Mouse (Mus musculus): ENCODE measurements at regions not wholly inside any gene's neighbourhood (a gene's known extent, or its start where the extent isn't known, plus 50 kb on each side); places are given as distances from the start of the nearest gene placed in this dataset.

- no peak for DNase-seq (ENCODE audit: low spot score)
These were observed 111.0 kb downstream of the Slc38a4 start for GRCm38 (mm10) chr15:96944741-96945140.

- no peak for DNase-seq (ENCODE audit: low spot score)
These were observed 113.1 kb downstream of the Slc38a4 start for GRCm38 (mm10) chr15:96942651-96943050.

DNA sequence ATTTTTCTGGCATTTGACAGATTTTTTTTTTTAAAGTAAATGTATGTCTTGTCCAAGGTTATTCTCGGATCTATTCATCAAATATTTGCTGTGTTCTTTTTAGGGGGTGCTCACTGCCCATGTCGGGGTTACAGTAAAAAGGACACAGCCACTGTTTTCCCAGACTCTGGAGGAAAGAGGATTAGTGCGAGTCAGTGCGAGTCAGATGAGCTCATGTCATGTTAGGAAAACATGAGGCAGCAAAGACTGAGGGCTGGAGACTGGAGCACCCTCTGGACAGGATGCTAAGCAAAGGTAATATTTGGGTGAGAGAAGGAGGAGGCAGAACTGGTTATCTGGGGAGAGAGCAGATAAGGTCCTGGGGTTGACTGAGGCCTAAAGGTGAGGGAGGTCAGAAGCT, 117.3 kb downstream of the Slc38a4 start:
- no peak for DNase-seq (ENCODE audit: low spot score)

GRCm38 (mm10) chr15:96937623-96938022, 118.1 kb downstream of the Slc38a4 start:
- no peak for DNase-seq (ENCODE audit: low spot score)

DNA sequence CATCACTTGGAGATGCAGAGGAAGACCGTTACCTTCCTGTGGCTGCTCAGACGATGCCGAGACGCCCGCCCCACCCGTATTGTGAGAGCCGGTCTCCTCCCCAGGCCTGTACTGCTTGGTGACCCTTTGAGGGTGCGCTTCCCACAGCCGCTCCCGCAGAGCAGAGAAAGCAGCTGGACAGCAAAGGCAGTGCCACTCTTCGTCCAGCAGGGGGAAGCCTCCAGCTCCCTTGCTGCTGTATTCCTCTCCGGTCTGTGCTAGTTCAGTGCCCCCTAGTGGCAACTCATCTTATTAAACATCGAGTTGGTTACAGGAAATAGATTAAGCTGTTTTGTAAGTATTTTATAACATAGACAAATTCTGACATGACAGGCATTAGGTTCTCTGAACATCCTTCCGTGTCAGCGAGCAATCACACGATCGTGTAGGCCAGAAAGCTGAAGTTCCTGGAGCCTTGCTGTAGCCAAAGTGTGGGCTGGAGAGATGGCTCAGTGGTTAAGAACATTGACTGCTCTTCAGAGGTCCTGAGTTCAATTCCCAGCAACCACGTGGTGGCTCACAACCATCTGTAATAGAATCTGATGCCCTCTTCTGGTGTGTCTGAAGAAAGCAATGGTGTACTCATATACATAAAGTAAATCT, 118.9 kb downstream of the Slc38a4 start:
- peak; percentile 54 for DNase-seq (ENCODE audit: low spot score)

DNA sequence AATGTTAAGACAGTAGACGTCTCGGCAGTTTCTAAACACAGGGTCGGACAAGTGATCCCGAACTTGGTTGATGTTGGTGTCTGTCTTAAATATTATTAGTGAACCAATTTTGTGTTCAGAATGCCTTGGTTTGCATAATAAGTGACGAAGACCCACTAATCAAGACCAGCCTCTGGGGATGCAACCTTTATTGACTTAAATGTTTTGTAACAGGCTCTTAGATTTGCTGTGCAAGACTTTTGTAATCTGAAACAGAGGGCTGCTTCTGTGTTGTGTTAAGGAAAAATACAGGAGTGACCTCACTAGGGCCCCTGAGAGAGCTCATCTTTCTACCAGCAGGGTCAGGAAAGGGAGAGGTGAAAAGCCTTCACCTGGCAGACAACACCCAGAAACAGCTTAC, 119.5 kb downstream of the Slc38a4 start:
- no peak for DNase-seq (ENCODE audit: low spot score)

DNA sequence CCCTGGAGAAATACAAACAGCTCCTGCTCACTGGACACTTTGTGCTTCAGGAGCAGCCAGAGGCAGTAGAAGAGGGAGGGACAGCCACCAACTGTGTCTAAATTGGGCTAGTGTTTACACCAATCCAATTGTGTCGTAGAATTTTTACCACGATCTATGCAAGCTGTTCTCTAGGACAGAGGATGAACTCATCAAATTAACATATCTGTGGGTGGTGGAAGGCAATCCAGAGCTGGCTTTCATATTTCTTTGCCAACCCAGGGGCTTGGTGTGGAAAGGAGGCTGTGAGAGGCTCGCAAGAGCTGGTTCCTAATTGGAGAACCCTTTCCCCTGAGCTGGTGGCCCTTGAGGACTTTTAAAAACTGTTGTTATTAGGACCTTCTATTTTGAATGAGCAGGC, 122.3 kb downstream of the Slc38a4 start:
- DNase-seq (ENCODE audit: low spot score) = no peak

DNA sequence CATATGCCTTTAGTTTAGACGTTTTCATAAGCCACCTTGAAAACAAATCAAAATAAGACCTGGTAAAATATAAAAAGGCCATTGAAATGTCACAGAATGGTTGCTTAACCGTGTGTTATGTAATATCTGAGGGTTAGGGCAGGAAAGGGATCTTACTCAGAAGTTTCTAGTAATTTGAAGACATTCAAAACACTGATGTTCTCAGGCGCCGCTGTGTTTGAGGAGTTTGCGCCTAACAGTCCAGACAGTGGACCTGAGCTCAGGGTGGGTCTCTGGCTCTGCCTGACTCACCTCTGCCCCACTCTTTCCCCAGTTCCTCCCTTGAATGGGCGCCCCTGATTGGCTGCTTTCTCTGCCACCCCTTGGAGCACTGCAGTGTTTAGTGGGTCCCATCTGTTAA, 125.2 kb downstream of the Slc38a4 start:
- DNase-seq (ENCODE audit: low spot score) = no peak

DNA sequence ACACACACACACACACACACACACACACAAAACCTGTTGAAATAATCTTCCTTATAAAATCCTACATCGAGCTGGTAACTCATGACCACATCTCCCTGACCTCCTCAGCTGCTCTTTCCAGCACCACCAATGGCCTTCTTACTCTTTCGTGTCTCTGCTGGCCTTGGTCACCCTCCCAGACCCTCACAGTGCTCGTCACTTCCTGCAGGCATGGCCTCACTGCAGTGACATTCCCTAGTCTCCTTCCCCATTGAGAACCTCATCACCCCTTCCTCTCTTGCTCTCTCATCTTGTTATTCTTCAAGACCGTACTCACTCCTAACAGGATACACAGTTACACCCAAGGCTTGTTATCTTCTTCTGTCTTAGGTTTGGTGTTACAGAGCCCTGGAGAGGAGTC, 126.0 kb downstream of the Slc38a4 start:
- DNase-seq (ENCODE audit: low spot score) = no peak

DNA sequence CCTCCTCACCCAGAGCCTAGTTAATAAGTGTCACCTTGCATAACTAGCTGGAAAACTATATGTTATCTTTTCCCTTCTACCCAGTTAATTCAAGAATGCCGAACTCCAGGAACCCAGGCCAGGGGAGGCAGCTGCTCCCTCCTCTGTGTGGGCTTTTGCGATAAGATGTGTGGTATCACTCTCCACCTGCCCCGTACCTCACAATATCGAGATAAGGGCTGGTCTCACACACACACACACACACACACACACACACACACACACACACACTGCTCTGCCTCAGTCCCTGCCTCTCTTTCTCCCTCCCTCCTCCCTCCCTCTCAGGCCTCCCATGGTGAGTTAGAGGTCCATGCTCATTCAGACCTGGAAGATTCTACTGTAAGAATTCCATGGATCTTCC, 127.1 kb downstream of the Slc38a4 start:
- no peak for DNase-seq (ENCODE audit: low spot score)

- DNase-seq (ENCODE audit: low spot score) = no peak
These were observed 128.1 kb downstream of the Slc38a4 start for GRCm38 (mm10) chr15:96927674-96928073.

DNA sequence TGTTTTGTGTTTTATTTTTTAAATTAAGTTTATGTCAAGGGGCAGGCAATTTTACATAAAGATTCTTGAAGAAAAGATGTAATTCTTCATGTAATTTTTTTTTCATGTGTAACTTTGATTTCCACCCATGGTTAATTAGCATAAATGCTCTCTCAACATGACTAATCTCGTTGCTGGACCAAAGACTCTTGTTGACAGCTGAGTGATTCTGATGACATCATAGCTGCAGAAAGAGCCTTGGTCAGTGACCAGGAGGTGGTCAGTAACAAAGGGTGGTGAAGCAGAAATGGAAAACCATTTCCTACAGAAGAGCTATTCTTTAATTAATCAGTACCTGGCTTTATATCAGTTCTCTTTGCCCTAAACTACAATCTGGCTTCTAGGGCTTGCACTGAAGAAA, 129.1 kb downstream of the Slc38a4 start:
- DNase-seq (ENCODE audit: low spot score) = no peak

GRCm38 (mm10) chr15:96916586-96916985, 139.2 kb downstream of the Slc38a4 start:
- DNase-seq (ENCODE audit: low spot score) = no peak

DNA sequence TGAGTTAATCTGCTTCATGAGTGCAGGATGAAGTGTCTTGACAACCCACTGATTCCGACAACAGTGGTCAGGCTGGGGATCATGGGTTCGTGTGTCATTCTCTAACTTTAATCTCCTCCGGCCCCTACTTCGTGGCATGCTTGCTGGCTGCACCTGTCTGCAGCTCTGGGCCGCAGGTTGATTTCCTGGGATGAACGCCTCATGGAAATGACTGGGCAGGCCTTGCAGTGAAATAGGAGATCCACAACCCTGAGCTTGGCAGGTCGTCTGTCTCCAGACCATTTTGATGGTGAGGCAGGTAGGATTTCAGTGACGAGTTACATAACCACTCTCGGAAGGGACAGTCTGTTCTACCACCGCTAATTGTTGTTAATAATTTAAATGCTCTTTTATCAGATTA, 140.2 kb downstream of the Slc38a4 start:
- no peak for DNase-seq (ENCODE audit: low spot score)

DNA sequence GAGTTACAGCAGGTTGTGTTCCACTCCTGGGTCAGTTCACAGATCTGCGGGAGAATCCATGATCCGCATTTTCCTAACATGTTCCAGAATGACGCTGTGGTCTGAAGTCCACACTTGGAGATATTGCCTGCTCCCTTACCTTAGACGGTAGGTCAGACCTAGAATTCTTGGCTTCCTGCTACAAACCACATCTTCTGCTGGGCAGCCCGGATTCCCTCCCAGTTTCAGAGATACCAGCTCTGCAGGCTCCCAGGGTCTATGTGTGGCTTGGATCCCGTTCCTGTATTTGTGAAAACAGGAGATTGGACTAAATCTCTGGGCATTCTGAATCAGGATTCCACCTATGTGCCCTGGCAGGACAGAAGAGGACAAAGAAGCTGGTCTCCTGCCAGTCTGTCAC, 140.8 kb downstream of the Slc38a4 start:
- DNase-seq (ENCODE audit: low spot score) = no peak

DNA sequence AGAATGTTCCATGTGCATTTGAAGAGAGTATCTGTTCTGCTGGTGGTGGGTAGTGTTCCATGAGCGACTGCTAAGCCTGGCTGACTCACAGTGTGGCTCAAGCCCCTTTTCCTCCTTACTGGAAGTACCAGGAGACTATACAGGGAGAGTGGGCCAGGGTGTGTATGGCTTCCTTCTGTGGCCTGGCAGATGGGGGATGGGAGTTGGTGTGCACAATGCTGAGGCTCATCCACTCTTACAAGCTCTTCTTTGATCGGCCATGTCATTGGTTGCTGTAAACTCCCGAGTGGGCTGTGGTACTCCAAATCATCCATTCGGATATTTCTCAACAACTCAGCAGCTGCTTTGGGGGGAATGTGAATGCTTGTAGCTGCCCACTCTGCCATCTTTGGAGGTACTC, 150.2 kb downstream of the Slc38a4 start:
- no peak for DNase-seq (ENCODE audit: low spot score)

- no peak for DNase-seq (ENCODE audit: low spot score)
These were observed 152.3 kb downstream of the Slc38a4 start for GRCm38 (mm10) chr15:96903461-96903860.

DNA sequence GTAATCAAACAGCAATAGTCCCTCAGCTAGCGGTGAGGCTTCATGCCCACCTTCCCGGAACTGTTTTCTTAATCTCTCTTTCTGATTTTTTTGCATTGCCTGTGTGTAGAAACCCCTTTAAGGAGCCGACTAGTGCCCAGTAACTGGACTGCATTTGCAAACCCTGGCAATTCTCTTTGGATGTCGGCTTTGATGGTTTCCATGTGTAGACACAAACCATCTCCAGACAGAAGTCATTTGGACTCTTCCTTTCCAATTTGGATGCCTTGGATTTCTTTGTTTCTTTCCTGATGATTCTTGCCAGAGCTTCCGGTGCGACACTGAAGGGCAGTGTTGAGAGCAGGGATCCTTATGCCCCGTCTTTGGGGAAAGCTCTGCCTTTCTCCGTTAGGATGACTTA, 153.0 kb downstream of the Slc38a4 start:
- DNase-seq (ENCODE audit: low spot score) = no peak

DNA sequence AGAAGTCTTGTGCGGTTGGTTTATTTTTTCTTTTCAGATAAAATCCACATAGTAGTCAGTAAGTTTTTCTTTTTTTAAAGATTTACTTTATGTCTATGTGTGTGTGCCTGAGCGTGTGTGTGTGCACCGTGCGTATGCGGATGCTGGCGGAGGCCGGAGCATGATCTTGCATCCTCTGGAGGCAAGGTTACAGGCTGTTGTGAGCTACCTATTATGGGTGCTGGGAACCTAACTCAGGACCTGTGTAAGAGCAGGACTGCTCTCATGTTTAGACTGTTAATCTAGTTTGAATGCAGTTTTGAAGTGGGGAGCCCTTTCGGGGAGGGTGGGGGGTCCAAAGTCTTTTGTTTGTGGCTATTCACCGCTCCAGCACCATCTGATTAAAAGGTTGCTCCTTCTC, 154.1 kb downstream of the Slc38a4 start:
- DNase-seq (ENCODE audit: low spot score) = no peak

- no peak for DNase-seq (ENCODE audit: low spot score)
These were observed 157.5 kb downstream of the Slc38a4 start for GRCm38 (mm10) chr15:96898285-96898684.

DNA sequence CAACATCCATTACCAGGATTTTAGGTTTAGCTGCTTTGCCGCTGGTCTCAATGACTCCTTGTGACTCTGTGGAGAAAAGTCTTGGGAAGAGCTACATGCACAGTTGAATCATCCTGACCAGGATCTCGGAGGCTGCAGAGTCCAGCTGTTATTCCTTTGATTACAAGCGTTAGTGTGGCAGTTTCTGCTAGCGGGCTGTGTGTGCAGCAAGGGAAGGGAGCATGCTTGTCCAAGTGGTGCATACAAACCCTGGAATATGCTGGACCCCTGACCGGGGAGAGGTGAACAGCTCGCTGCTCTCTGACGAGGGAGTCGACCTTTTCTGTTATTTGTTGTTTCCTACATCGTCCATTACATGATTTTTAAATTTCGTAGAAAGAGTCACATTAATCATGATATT, 170.9 kb downstream of the Slc38a4 start:
- no peak for DNase-seq (ENCODE audit: low spot score)

- no peak for DNase-seq (ENCODE audit: low spot score)
These were observed 172.0 kb downstream of the Slc38a4 start for GRCm38 (mm10) chr15:96883754-96884153.

GRCm38 (mm10) chr15:96882211-96882610, 173.5 kb downstream of the Slc38a4 start:
- DNase-seq (ENCODE audit: low spot score) = no peak

DNA sequence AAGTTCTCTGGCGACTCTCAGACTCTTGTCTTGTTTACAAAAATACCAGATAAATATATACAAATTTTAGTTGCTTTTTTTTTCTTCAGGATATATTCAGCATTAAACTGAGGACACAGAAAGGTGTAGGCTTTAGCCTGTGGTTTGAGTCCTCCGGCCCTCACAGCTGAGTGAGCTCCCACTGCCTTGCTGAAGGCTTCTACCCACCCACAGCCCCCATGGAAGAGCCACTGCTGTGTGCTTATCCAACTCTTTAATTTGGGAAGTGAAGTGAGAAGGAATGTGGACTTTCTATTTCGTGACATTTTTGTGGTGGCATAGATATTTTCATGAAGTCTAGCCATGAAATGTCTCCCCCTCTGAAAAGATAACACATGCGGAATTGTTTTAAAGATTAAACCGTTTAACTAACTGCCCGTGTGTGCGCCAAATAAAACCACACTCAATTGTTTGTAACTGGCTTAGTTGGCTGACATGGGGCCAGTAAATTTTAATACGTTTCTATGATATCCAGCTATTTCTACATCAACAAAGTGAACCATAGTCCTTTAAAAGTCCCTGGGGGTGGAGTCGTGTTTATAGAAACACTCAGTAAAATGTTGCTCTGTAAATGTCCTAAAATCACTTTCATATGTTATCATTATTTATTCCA, 174.1 kb downstream of the Slc38a4 start:
- DNase-seq (ENCODE audit: low spot score) = no peak

All from ovary, postnatal 10 days (tissue).